Mouse (Mus musculus) ovary, adult 18-20 months (tissue): ENCODE results near the gene Plekhg1.

ENCODE experiments used
- DNase-seq: peaks from one replicate; pipeline ENCODE4 v3.0.0; 2022; ENCODE audit warnings: low spot score, mixed read lengths

Plekhg1 gene

GRCm38 (mm10) chr10:3829472-3829871 lies 89.3 kb downstream of the Plekhg1 start:
- no peak for DNase-seq

GRCm38 (mm10) chr10:3830618-3831017 lies 90.5 kb downstream of the Plekhg1 start:
- no peak for DNase-seq

- no peak for DNase-seq
These were observed 91.6 kb downstream of the Plekhg1 start for GRCm38 (mm10) chr10:3831597-3832351.

GRCm38 (mm10) chr10:3834060-3834459 lies 93.9 kb downstream of the Plekhg1 start:
- DNase-seq, result no peak

GRCm38 (mm10) chr10:3834678-3835077 lies 94.5 kb downstream of the Plekhg1 start:
- no peak for DNase-seq

GRCm38 (mm10) chr10:3835616-3836015 lies 95.5 kb downstream of the Plekhg1 start:
- DNase-seq, result no peak

GRCm38 (mm10) chr10:3839748-3840432 lies 99.7 kb downstream of the Plekhg1 start:
- DNase-seq, result no peak

- DNase-seq, result no peak
These were observed 104.3 kb downstream of the Plekhg1 start for GRCm38 (mm10) chr10:3844430-3844829.

GRCm38 (mm10) chr10:3847021-3847420 lies 106.9 kb downstream of the Plekhg1 start:
- no peak for DNase-seq

GRCm38 (mm10) chr10:3851461-3851860 lies 111.3 kb downstream of the Plekhg1 start:
- no peak for DNase-seq

- no peak for DNase-seq
These were observed 112.6 kb downstream of the Plekhg1 start for GRCm38 (mm10) chr10:3852733-3853132.

GRCm38 (mm10) chr10:3857912-3858311 lies 117.7 kb downstream of the Plekhg1 start:
- no peak for DNase-seq

- DNase-seq, result no peak
These were observed 118.3 kb downstream of the Plekhg1 start for GRCm38 (mm10) chr10:3858437-3858836.

- no peak for DNase-seq
These were observed 119.0 kb downstream of the Plekhg1 start for GRCm38 (mm10) chr10:3858961-3859714.

GRCm38 (mm10) chr10:3863411-3864195 lies 123.4 kb downstream of the Plekhg1 start:
- no peak for DNase-seq

GRCm38 (mm10) chr10:3864196-3864540 lies 124.0 kb downstream of the Plekhg1 start:
- no peak for DNase-seq

- no peak for DNase-seq
These were observed 127.1 kb downstream of the Plekhg1 start for GRCm38 (mm10) chr10:3867298-3867697.

- no peak for DNase-seq
These were observed 130.7 kb downstream of the Plekhg1 start for GRCm38 (mm10) chr10:3870828-3871227.

GRCm38 (mm10) chr10:3873467-3873866 lies 133.3 kb downstream of the Plekhg1 start:
- DNase-seq, result no peak

GRCm38 (mm10) chr10:3877852-3878535 lies 137.8 kb downstream of the Plekhg1 start:
- no peak for DNase-seq

- DNase-seq, result no peak
These were observed 141.0 kb downstream of the Plekhg1 start for GRCm38 (mm10) chr10:3881179-3881578.
